Mouse (Mus musculus): ENCODE results near the gene Eepd1. TPM values are rescaled to one million over a fixed set of nuclear protein-coding genes. Genes with fewer than 3 reads are reported as not detected.

Eepd1 gene
- polyA plus RNA-seq, 1 experiment from 2014 or later = 14.4 TPM

- ATAC-seq (ENCODE audit: insufficient number of reproducible peaks, low FRiP score, low TSS enrichment, low read depth) = no peak
- Histone ChIP-seq H3K4me1 (peaks cover 15% of the 10 kb centered on the region), H3K9me3 (no peaks in the 10 kb centered on the region), H3K27ac (no peak overlapping the region), H3K36me3 (no peaks in the 10 kb centered on the region), H3K4me2 (no peak overlapping the region), H3K4me3 (no peak overlapping the region), H3K27me3 (no peaks in the 10 kb centered on the region), H3K9ac (no peak overlapping the region)
- WGBS = 35% methylated on average over 6 of the region's 6 CpGs
Measured at GRCm38 (mm10) chr9:25519193-25519592, 37.8 kb downstream of the Eepd1 start.

- no peak overlapping the region for H3K4me3 ChIP-seq
- WGBS = 72% methylated on average over 7 of the region's 7 CpGs
- no peak overlapping the region for H3K27ac ChIP-seq
- H3K36me3 ChIP-seq = no peaks in the 10 kb centered on the region
- H3K4me1 ChIP-seq = peaks cover 15% of the 10 kb centered on the region
- no peak overlapping the region for H3K9ac ChIP-seq
- no peak overlapping the region for H3K4me2 ChIP-seq
- no peak for ATAC-seq (ENCODE audit: insufficient number of reproducible peaks, low FRiP score, low TSS enrichment, low read depth)
- H3K27me3 ChIP-seq = no peaks in the 10 kb centered on the region
- H3K9me3 ChIP-seq = no peaks in the 10 kb centered on the region
Measured at GRCm38 (mm10) chr9:25520826-25521225, 39.5 kb downstream of the Eepd1 start.

DNA sequence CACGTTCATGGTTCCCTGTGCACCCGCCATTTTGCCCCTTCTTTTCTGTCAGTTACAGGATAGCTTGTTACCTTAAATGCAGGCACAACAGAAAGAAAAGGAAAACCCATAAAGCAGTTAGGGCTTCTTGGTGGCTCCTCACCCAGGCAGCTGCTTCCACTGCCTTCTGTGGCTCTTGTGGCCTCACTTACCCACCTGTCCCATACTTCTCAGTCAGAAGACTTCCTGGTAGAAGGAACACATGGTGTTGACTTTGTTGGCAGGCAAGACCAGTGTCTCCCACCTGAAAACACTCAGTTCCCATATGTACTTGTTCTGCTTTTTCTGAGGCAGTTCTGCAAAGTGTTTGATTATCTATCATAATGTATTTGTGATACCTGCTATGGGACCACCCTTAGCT is 40.5 kb downstream of the Eepd1 start:
- Histone ChIP-seq H3K27me3 (no peaks in the 10 kb centered on the region), H3K36me3 (no peaks in the 10 kb centered on the region), H3K4me1 (peaks cover 23% of the 10 kb centered on the region), H3K9me3 (no peaks in the 10 kb centered on the region), H3K4me2 (no peak overlapping the region), H3K4me3 (no peak overlapping the region), H3K9ac (no peak overlapping the region), H3K27ac (no peak overlapping the region)
- no peak for ATAC-seq (ENCODE audit: insufficient number of reproducible peaks, low FRiP score, low TSS enrichment, low read depth)
- WGBS = 96% methylated on average over 2 of the region's 2 CpGs

DNA sequence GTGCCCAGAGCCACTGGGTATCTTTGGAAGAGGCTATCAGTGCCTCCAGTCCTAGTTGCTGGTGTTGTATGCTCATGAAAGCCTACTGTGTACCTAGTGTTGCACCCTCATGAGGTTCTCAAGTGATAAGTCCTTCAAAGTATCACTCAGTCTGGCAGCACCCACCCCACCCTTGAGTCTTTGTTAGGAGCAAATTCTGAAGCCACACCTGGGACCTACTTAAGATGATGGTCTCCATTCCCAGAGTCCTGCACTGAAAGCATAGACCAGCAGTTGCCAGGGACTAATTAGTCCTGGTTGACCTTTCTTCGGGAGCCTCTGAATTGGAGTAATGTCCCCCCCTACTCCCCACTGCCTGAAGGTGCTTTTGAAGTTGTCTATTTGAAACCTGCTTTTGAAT is 45.2 kb downstream of the Eepd1 start:
- H3K27me3 ChIP-seq = no peaks in the 10 kb centered on the region
- WGBS = 12% methylated on average over 1 of the region's 1 CpGs
- peak overlapping the region; percentile 85 for H3K27ac ChIP-seq
- ATAC-seq (ENCODE audit: insufficient number of reproducible peaks, low FRiP score, low TSS enrichment, low read depth) = no peak
- H3K4me1 ChIP-seq = peaks cover 18% of the 10 kb centered on the region
- H3K9me3 ChIP-seq = no peaks in the 10 kb centered on the region
- no peaks in the 10 kb centered on the region for H3K36me3 ChIP-seq
- no peak overlapping the region for H3K4me3 ChIP-seq
- no peak overlapping the region for H3K9ac ChIP-seq
- H3K4me2 ChIP-seq = no peak overlapping the region

GRCm38 (mm10) chr9:25526927-25527337 is 45.6 kb downstream of the Eepd1 start:
- Histone ChIP-seq H3K4me2 (no peak overlapping the region), H3K9ac (no peak overlapping the region), H3K27ac (peak overlapping the region; percentile 85), H3K9me3 (no peaks in the 10 kb centered on the region), H3K4me3 (no peak overlapping the region), H3K36me3 (no peaks in the 10 kb centered on the region), H3K4me1 (peaks cover 18% of the 10 kb centered on the region), H3K27me3 (no peaks in the 10 kb centered on the region)
- ATAC-seq (ENCODE audit: insufficient number of reproducible peaks, low FRiP score, low TSS enrichment, low read depth) = peak; percentile 85

DNA sequence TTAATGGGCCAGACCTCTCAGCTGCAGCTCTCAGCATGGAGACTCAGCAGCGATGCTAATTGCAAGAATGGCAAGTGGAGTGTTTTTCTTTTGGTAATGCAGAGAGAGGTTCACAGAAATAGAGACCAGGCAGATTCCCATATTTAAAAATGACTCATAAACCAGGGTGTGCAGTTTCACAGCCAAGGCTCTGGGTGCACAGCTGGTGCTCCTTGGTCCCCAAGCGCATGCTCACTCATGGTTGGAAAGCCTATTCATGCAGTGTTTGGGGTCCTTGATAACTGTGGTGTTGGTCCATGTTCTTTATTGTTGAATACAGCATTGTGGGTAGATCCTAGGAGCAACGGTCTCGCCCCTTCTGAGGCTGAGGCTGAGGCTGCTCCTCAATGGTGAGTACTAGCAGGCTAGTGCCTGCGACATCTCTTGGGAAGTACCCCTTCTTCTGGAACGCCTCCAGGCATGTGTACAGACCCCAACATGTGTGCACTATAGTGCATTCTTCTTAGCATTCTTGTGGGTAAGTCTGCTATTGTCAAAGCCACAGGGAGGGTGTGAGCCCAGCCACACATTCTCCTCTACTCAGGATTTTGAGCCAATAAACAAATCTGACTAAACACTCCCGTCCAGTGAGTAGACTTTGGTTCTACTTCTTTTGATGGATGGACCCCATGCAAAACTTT is 46.2 kb downstream of the Eepd1 start:
- H3K36me3 ChIP-seq = no peaks in the 10 kb centered on the region
- no peak overlapping the region for H3K4me2 ChIP-seq
- H3K4me1 ChIP-seq = peaks cover 18% of the 10 kb centered on the region
- peak overlapping the region; percentile 85 for H3K27ac ChIP-seq
- ATAC-seq (ENCODE audit: insufficient number of reproducible peaks, low FRiP score, low TSS enrichment, low read depth) = peak; percentile 40
- H3K4me3 ChIP-seq = no peak overlapping the region
- no peaks in the 10 kb centered on the region for H3K9me3 ChIP-seq
- WGBS = 27% methylated on average over 7 of the region's 7 CpGs
- no peaks in the 10 kb centered on the region for H3K27me3 ChIP-seq
- H3K9ac ChIP-seq = no peak overlapping the region

GRCm38 (mm10) chr9:25531627-25532026 is 50.3 kb downstream of the Eepd1 start:
- ATAC-seq (ENCODE audit: insufficient number of reproducible peaks, low FRiP score, low TSS enrichment, low read depth) = no peak
- no peaks in the 10 kb centered on the region for H3K27me3 ChIP-seq
- 78% methylated on average over 1 of the region's 1 CpGs for WGBS
- H3K4me3 ChIP-seq = no peak overlapping the region
- no peaks in the 10 kb centered on the region for H3K9me3 ChIP-seq
- no peaks in the 10 kb centered on the region for H3K36me3 ChIP-seq
- H3K4me1 ChIP-seq = peaks cover 12% of the 10 kb centered on the region
- H3K27ac ChIP-seq = no peak overlapping the region
- no peak overlapping the region for H3K4me2 ChIP-seq
- H3K9ac ChIP-seq = no peak overlapping the region

GRCm38 (mm10) chr9:25532105-25532504 is 50.8 kb downstream of the Eepd1 start:
- H3K36me3 ChIP-seq = no peaks in the 10 kb centered on the region
- H3K4me2 ChIP-seq = no peak overlapping the region
- WGBS = 57% methylated on average over 3 of the region's 3 CpGs
- no peak for ATAC-seq (ENCODE audit: insufficient number of reproducible peaks, low FRiP score, low TSS enrichment, low read depth)
- H3K9ac ChIP-seq = no peak overlapping the region
- H3K4me3 ChIP-seq = no peak overlapping the region
- no peaks in the 10 kb centered on the region for H3K9me3 ChIP-seq
- peaks cover 9% of the 10 kb centered on the region for H3K4me1 ChIP-seq
- H3K27ac ChIP-seq = no peak overlapping the region
- H3K27me3 ChIP-seq = no peaks in the 10 kb centered on the region

- Histone ChIP-seq H3K36me3 (no peaks in the 10 kb centered on the region), H3K27me3 (no peaks in the 10 kb centered on the region), H3K4me3 (no peak overlapping the region), H3K9ac (no peak overlapping the region), H3K4me2 (no peak overlapping the region), H3K9me3 (no peaks in the 10 kb centered on the region), H3K27ac (no peak overlapping the region), H3K4me1 (no peaks in the 10 kb centered on the region)
- no peak for ATAC-seq (ENCODE audit: insufficient number of reproducible peaks, low FRiP score, low TSS enrichment, low read depth)
- WGBS = 51% methylated on average over 3 of the region's 3 CpGs
Measured at GRCm38 (mm10) chr9:25535487-25535886, 54.1 kb downstream of the Eepd1 start.

DNA sequence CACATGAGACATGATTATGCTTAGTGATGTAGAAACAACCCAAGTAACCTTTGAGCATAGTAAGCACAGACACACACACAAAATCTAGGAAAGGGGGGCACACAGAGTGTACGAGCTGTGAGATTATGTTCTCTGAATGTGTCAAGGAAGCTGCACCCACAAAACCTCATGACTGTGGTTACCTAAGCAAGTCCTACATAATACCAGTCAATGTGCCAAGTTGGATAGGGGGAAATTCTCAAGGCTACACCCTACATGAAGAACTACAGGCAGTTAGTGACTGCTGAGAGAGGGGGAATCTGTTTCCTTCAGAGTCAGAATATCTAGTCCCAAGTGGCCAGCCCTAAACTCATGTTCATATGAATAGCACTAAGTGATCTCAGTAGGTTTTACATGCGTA is 58.1 kb downstream of the Eepd1 start:
- H3K9me3 ChIP-seq = no peaks in the 10 kb centered on the region
- no peaks in the 10 kb centered on the region for H3K4me1 ChIP-seq
- no peak overlapping the region for H3K27ac ChIP-seq
- no peak overlapping the region for H3K4me3 ChIP-seq
- H3K27me3 ChIP-seq = no peaks in the 10 kb centered on the region
- H3K4me2 ChIP-seq = no peak overlapping the region
- WGBS = 74% methylated on average over 2 of the region's 2 CpGs
- ATAC-seq (ENCODE audit: insufficient number of reproducible peaks, low FRiP score, low TSS enrichment, low read depth) = no peak
- H3K36me3 ChIP-seq = no peaks in the 10 kb centered on the region
- H3K9ac ChIP-seq = no peak overlapping the region

DNA sequence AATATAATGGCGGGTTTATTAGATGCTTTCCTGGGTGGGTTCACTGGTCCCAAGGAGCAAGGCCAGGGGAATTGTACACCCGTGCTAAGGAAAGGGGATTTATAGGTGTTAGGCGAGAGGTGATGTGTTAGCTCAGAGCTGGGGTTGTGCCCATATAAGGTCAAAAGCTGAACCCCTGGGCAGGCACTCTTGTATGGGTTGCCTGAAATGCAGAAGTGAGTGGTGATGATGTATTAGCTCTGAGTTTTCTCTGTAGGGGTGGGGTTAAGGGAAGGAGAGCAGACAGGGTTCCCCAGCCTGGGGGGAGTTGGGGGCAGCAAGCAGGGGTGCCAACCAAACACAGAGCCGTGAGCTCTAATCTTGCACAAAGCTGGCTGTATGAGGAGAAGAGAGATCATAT is 60.0 kb downstream of the Eepd1 start:
- no peak overlapping the region for H3K9ac ChIP-seq
- H3K9me3 ChIP-seq = no peaks in the 10 kb centered on the region
- H3K36me3 ChIP-seq = no peaks in the 10 kb centered on the region
- H3K4me1 ChIP-seq = peaks cover 10% of the 10 kb centered on the region
- no peak overlapping the region for H3K27ac ChIP-seq
- WGBS = 63% methylated on average over 4 of the region's 4 CpGs
- H3K4me2 ChIP-seq = no peak overlapping the region
- ATAC-seq (ENCODE audit: insufficient number of reproducible peaks, low FRiP score, low TSS enrichment, low read depth) = no peak
- no peaks in the 10 kb centered on the region for H3K27me3 ChIP-seq
- no peak overlapping the region for H3K4me3 ChIP-seq

- Histone ChIP-seq H3K36me3 (no peaks in the 10 kb centered on the region), H3K4me3 (no peak overlapping the region), H3K4me2 (no peak overlapping the region), H3K27ac (no peak overlapping the region), H3K4me1 (peaks cover 10% of the 10 kb centered on the region), H3K9me3 (no peaks in the 10 kb centered on the region), H3K9ac (no peak overlapping the region), H3K27me3 (no peaks in the 10 kb centered on the region)
- peak; percentile 69; the same call in 1 of the 2 replicates for ATAC-seq (ENCODE audit: insufficient number of reproducible peaks, low FRiP score, low TSS enrichment, low read depth)
- 35% methylated on average over 2 of the region's 2 CpGs for WGBS
Measured at GRCm38 (mm10) chr9:25545212-25545611, 63.9 kb downstream of the Eepd1 start.

Measured in limb, embryonic 15.5 days (tissue).